ENCODE assay signal across 8 mouse cellular contexts in the genomic region with DNA sequence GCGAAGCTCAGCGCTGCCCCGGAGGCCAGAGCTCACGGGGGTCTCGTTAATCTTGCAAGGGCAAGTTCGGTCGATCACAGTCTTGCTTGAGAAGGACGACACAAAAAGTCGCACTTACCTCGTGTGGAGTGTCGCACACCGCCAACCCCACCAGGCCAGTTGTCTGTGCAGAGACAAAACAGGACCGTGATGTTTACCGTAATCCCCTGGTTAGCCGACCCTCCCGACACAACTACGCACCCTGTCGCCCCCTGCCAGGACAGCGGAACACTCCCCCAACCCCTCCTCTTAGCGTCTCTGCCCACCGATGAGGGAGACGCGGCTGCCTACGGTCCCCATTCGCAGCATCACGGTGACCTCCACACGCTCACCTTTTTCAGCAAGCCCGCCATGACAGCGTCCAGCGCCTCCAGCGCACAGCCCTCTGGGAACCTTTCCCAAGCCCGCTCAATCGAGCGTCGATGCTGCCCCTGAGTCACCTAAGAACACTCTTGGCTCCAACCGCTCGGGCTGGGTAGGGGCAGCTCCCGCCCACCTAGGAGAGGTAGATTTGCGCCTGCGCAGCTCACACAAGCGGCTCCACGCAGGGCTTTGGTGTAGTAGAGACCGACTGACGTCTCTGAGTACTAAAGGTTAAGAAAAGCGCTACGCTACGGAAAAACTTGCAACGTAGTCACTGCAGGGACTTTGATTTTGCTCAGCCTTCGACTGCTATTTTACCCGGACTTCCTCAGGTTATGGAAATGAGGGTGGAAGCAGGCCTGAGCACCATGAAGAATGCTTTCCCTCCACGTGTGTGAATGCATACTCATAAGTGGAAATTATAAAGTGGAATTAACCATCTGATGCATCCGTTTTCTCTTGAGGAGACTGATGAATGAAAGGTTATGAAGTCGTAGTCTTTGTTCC. TPM values are rescaled to one million over a fixed set of nuclear protein-coding genes. Genes with fewer than 3 reads are reported as not detected.
DNase-seq lines count a peak whose midpoint lies in the region; ATAC-seq and TF ChIP-seq lines count a peak whose summit lies in the region.

A gene (minus strand): TSS at position 859 of the 909 bp plus-strand sequence.

- no peaks in the 10 kb centered on the region for H3K27me3 ChIP-seq in heart, embryonic 12.5 days (replicated peaks)
- no peaks in the 10 kb centered on the region for H3K27me3 ChIP-seq in kidney, postnatal 0 days (ENCODE audit: insufficient read depth, low read length)
- H3K27me3 ChIP-seq in liver, embryonic 11.5 days (replicated peaks; ENCODE audit: control insufficient read depth, insufficient read depth, low read length), result no peaks in the 10 kb centered on the region
- no peaks in the 10 kb centered on the region for H3K27me3 ChIP-seq in stomach, embryonic 14.5 days (ENCODE audit: control insufficient read depth, insufficient read depth, low read length)

- peaks cover 34% of the 10 kb centered on the region for H3K4me1 ChIP-seq in heart, embryonic 12.5 days (replicated peaks)
- peaks cover 14% of the 10 kb centered on the region; the same call in 1 of the 2 replicates for H3K4me1 ChIP-seq in kidney, postnatal 0 days (replicated peaks; ENCODE audit: insufficient read depth, low read length)
- H3K4me1 ChIP-seq in liver, embryonic 11.5 days (replicated peaks; ENCODE audit: control insufficient read depth, insufficient read depth, low read length), result no peaks in the 10 kb centered on the region; the same call in 1 of the 2 replicates
- H3K4me1 ChIP-seq in stomach, embryonic 14.5 days (ENCODE audit: control insufficient read depth, insufficient read depth, low read length), result peaks cover 9% of the 10 kb centered on the region; the same call in 1 of the 2 replicates

- peak within 1 kb of the TSS; percentile 88 for H3K4me2 ChIP-seq in heart, embryonic 12.5 days
- peak within 1 kb of the TSS; percentile 84 for H3K4me2 ChIP-seq in kidney, postnatal 0 days (ENCODE audit: low read length)
- H3K4me2 ChIP-seq in liver, embryonic 11.5 days, result peak within 1 kb of the TSS; percentile 74
- H3K4me2 ChIP-seq in stomach, embryonic 14.5 days (replicated peaks; ENCODE audit: low read depth, low read length), result peak within 1 kb of the TSS; percentile 72

- DNase-seq in CD4-positive helper T cell, adult 2 months (ENCODE audit: low read depth, low spot score), result peak; percentile 98
- DNase-seq in brain, embryonic 18.5 days (ENCODE audit: low read depth, low spot score), result peak; percentile 93
- DNase-seq in kidney, postnatal 0 days (ENCODE audit: low spot score), result peak; percentile 98
- DNase-seq in liver, embryonic 11.5 days (ENCODE audit: low spot score), result peak; percentile 87
- peak; percentile 98 for DNase-seq in naive thymus-derived CD4-positive, alpha-beta T cell, adult 2 months (ENCODE audit: low read depth)

- no peak for TF ChIP-seq CTCF in kidney, postnatal 0 days (IDR thresholded peaks at IDR 0.05; ENCODE audit: low read depth)

- peaks cover 11% of the 10 kb centered on the region for H3K36me3 ChIP-seq in heart, embryonic 12.5 days
- H3K36me3 ChIP-seq in kidney, postnatal 0 days (ENCODE audit: insufficient read depth, low read length), result 0 out of 2 replicates have a peak, but pooled peaks cover 2% of the 10 kb centered on the region
- H3K36me3 ChIP-seq in liver, embryonic 11.5 days (ENCODE audit: control insufficient read depth, insufficient read depth, low read length), result peaks cover 4% of the 10 kb centered on the region; the same call in 1 of the 2 replicates
- peaks cover 2% of the 10 kb centered on the region; the same call in 1 of the 2 replicates for H3K36me3 ChIP-seq in stomach, embryonic 14.5 days (ENCODE audit: control insufficient read depth, insufficient read depth, low read length)

- H3K4me3 ChIP-seq in heart, embryonic 12.5 days, result peak within 1 kb of the TSS; percentile 85
- H3K4me3 ChIP-seq in kidney, postnatal 0 days (replicated peaks; ENCODE audit: low read depth, low read length), result peak within 1 kb of the TSS; percentile 70
- H3K4me3 ChIP-seq in liver, embryonic 11.5 days (ENCODE audit: low read depth, low read length), result peak within 1 kb of the TSS; percentile 67
- H3K4me3 ChIP-seq in stomach, embryonic 14.5 days (ENCODE audit: low read depth, low read length), result peak within 1 kb of the TSS; percentile 82

- H3K9ac ChIP-seq in heart, embryonic 12.5 days, result peak within 1 kb of the TSS; percentile 86
- H3K9ac ChIP-seq in kidney, postnatal 0 days (ENCODE audit: low read depth, low read length), result peak within 1 kb of the TSS; percentile 75
- peak within 1 kb of the TSS; percentile 75 for H3K9ac ChIP-seq in liver, embryonic 11.5 days (ENCODE audit: low read depth, low read length)
- H3K9ac ChIP-seq in stomach, embryonic 14.5 days (replicated peaks; ENCODE audit: low read depth, low read length), result peak within 1 kb of the TSS; percentile 68

- WGBS in heart, embryonic 12.5 days, result under 1% methylated on average over 53 of the region's 53 CpGs
- under 1% methylated on average over 53 of the region's 53 CpGs for WGBS in kidney, postnatal 0 days
- WGBS in liver, embryonic 11.5 days, result under 1% methylated on average over 53 of the region's 53 CpGs
- under 1% methylated on average over 53 of the region's 53 CpGs for WGBS in stomach, embryonic 14.5 days

- peak; percentile 93 for ATAC-seq in erythroid progenitor cell, adult 5-6 weeks (replicated peaks; ENCODE audit: low FRiP score, poor library complexity, severe bottlenecking)
- peak; percentile 96 for ATAC-seq in heart, embryonic 12.5 days (ENCODE audit: insufficient number of reproducible peaks, low FRiP score)
- peak; percentile 97 for ATAC-seq in kidney, postnatal 0 days (replicated peaks; ENCODE audit: low FRiP score, low read depth)
- ATAC-seq in liver, embryonic 11.5 days (replicated peaks; ENCODE audit: low FRiP score), result peak; percentile 97
- peak; percentile 97 for ATAC-seq in stomach, embryonic 14.5 days (ENCODE audit: insufficient number of reproducible peaks, insufficient read depth, low FRiP score, low read depth)

- no peaks in the 10 kb centered on the region for H3K9me3 ChIP-seq in heart, embryonic 12.5 days (replicated peaks)
- no peaks in the 10 kb centered on the region for H3K9me3 ChIP-seq in kidney, postnatal 0 days (replicated peaks; ENCODE audit: low read length)
- H3K9me3 ChIP-seq in liver, embryonic 11.5 days (ENCODE audit: control insufficient read depth, low read length), result no peaks in the 10 kb centered on the region
- H3K9me3 ChIP-seq in stomach, embryonic 14.5 days (ENCODE audit: control insufficient read depth, low read depth, low read length), result no peaks in the 10 kb centered on the region

- peak within 1 kb of the TSS; percentile 65 for H3K27ac ChIP-seq in heart, embryonic 12.5 days (ENCODE audit: poor library complexity, severe bottlenecking)
- H3K27ac ChIP-seq in kidney, postnatal 0 days, result peak within 1 kb of the TSS; percentile 67; the same call in 1 of the 2 replicates
- H3K27ac ChIP-seq in liver, embryonic 11.5 days (ENCODE audit: low read depth, low read length), result peak within 1 kb of the TSS; percentile 49; the same call in 1 of the 2 replicates
- 0 out of 2 replicates have a peak within 1 kb of the TSS, but pooled peaks have one; percentile 22 for H3K27ac ChIP-seq in stomach, embryonic 14.5 days (ENCODE audit: low read length)

RNA-seq across cellular contexts. Expression of the gene that starts here (rescaled TPM):
- total RNA-seq in erythroid progenitor cell, adult 5-6 weeks (2015; ENCODE audit: low replicate concordance), result 99.8 and 122 TPM in 2 replicates
- 80.4 and 150 TPM in 2 replicates for total RNA-seq in erythroid progenitor cell, adult 5-6 weeks (2017; ENCODE audit: low replicate concordance)
- polyA plus RNA-seq in heart, embryonic 12.5 days (2016; fragmentation: Nextera tagmentation; extraction: Ambion mirVana), result 715 and 719 TPM in 2 replicates
- 557 and 637 TPM in 2 replicates for polyA plus RNA-seq in kidney, postnatal 0 days (2015; fragmentation: Nextera tagmentation; extraction: Ambion mirVana)
- polyA plus RNA-seq in liver, embryonic 11.5 days (2014; fragmentation: Nextera tagmentation; extraction: Ambion mirVana), result 343 and 381 TPM in 2 replicates
- polyA plus RNA-seq in stomach, embryonic 14.5 days (2014; fragmentation: Nextera tagmentation; extraction: Ambion mirVana), result 348 and 357 TPM in 2 replicates

Comparison
In these comparisons a context has a peak if more than half of its experiments do, and no peak if none do; other contexts are left out.
1. Peak in every context shown above with its lines: DNase-seq, ATAC-seq, H3K4me3 ChIP-seq and H3K27ac ChIP-seq.